Mouse (Mus musculus) kidney, adult 2 months (tissue): ENCODE data around the gene Cep131. TPM values are rescaled to one million over a fixed set of nuclear protein-coding genes. Genes with fewer than 3 reads are reported as not detected.
A peak's percentile ranks its signal among the peaks of the same experiment; 100 is the strongest.

Source experiments
- DNase-seq: peaks from one replicate; pipeline ENCODE4 v3.0.0; 2021
- H3K27ac ChIP-seq: fragments of 200-500 bp; 2 replicates; pipeline ENCODE4 v1.5.1; 2012; ENCODE audit warnings: low read depth, low read length, control low read depth, inconsistent platforms; ENCODE audit not compliant: insufficient read depth
- H3K27me3 ChIP-seq: fragments of 200-500 bp; replicated peaks from 2 replicates; pipeline ENCODE4 v1.6.1; 2012; ENCODE audit warnings: mild to moderate bottlenecking, moderate library complexity, low read length, inconsistent platforms; ENCODE audit not compliant: control insufficient read depth, insufficient read depth
- H3K36me3 ChIP-seq: fragments of 200-500 bp; 2 replicates; pipeline ENCODE4 v1.6.1; 2012; ENCODE audit warnings: mild to moderate bottlenecking, moderate library complexity, low read length, inconsistent platforms; ENCODE audit not compliant: control insufficient read depth, insufficient read depth
- H3K4me1 ChIP-seq: fragments of 200-500 bp; 2 replicates; pipeline ENCODE4 v1.6.1; 2011; ENCODE audit warnings: low read length; ENCODE audit not compliant: control insufficient read depth, insufficient read depth
- H3K4me3 ChIP-seq: fragments of 200-500 bp; 2 replicates; pipeline ENCODE4 v1.5.1; 2011; ENCODE audit warnings: mild to moderate bottlenecking, low read depth, low read length, control low read depth; ENCODE audit not compliant: insufficient read depth
- CTCF ChIP-seq: fragments of 200-500 bp; conservative IDR thresholded peaks from 2 replicates; pipeline ENCODE4 v1.5.1; 2011; ENCODE audit warnings: low read depth, mild to moderate bottlenecking, control low read depth, low read length, moderate library complexity, mixed read lengths; ENCODE audit not compliant: insufficient read depth, insufficient read length
- POLR2A ChIP-seq: fragments of 200-500 bp; IDR thresholded peaks from one replicate; pipeline ENCODE4 v1.6.1; 2011; ENCODE audit warnings: low read depth, low read length, control low read depth
- WGBS: fragments of 180-500 bp; shearing (Covaris S2); methylation state at CpG from one replicate; pipeline ENCODE4 v1.1.7; 2018; 5-methylcytosine and 5-hydroxymethylcytosine counted together
- polyA plus RNA-seq: library from polyadenylated mRNA; depleted of rRNA; stranded (reverse); fragments of >200 nt; gene quantifications from 2 replicates; pipeline ENCODE4 v1.2.3, GENCODE M21; 2012

Gene Cep131
- polyA plus RNA-seq, 1 experiment = 5.8 TPM

DNA sequence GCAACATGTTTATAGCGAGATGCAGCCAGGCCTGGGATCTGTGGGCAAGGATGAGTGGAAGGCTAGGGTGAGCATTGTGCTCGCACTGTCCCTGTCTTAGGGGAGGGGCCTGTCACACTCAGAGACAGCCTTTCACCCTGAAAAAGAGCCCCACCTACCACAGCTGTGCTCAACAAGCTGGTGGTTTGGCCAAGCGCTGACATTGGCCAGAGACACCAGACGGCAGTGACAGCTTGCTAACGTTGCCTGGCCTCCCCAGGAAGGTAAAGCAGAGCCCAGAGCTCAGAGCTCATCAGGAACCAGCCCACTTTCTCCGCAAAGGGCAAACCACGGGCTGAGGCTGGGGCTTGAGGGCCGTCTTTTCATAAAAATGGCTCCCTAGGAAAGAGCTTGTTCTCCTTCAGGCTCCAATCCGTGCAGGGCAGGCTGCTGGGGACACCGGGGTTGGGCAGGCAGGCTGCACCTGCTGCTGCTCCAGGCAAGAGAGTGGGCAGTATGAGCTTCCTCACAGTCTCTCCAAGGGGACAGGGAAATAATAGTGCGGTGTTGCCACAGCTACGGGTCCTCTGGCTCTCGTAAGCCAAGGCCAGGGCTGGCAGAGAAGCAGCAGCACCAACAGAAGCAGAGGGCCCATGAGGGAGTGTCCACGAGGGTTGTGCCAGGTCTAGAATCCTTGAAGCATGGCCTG, 35.4 kb downstream of the Cep131 start:
- Histone ChIP-seq H3K4me1 (no peaks in the 10 kb centered on the region), H3K27ac (no peak overlapping the region), H3K27me3 (no peaks in the 10 kb centered on the region), H3K36me3 (no peaks in the 10 kb centered on the region), H3K4me3 (no peak overlapping the region)
- no peak for DNase-seq
- no peak for TF ChIP-seq POLR2A
- TF ChIP-seq CTCF = no peak
- WGBS = 71% methylated on average over 14 of the region's 14 CpGs

DNA sequence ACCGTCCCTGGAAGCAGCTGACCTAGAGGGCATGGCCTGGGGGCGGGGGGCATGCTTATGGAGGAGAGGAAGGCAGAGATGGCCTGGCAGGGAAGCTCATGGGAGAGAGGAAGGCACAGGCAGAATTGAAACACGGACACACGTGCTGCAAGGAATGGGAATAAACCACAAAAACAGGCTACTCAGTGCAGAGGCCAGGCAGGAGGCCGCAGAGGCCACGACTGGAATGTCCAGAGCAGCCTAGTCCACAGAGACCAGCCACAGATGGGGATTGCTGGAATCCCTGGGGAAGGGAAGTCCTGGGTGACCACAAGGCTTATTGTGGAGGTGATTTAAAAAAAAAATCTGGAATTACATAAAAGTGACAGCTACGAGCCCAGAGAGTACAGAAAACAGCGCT, 37.6 kb downstream of the Cep131 start:
- Histone ChIP-seq H3K27me3 (no peaks in the 10 kb centered on the region), H3K4me3 (no peak overlapping the region), H3K36me3 (no peaks in the 10 kb centered on the region), H3K27ac (no peak overlapping the region), H3K4me1 (no peaks in the 10 kb centered on the region)
- 82% methylated on average over 8 of the region's 8 CpGs for WGBS
- DNase-seq = peak; percentile 66
- TF ChIP-seq POLR2A = no peak
- no peak for TF ChIP-seq CTCF

DNA sequence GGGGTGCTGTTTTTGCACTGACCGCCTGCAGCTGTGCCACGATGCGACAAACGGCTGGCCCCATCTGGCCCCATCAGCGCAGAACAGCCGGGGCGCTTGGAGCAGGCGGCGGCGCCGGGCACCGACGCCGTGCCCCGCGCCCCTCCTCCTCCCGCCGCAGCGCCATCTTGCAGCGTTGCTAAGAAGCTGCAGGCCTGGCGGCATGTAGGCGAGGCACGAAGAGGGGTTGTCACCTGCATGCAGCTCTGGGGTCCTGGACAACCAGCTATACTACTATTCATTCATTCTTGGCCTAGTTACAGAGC, 38.4 kb downstream of the Cep131 start:
- Histone ChIP-seq H3K36me3 (no peaks in the 10 kb centered on the region), H3K27ac (no peak overlapping the region), H3K4me3 (no peak overlapping the region), H3K27me3 (no peaks in the 10 kb centered on the region), H3K4me1 (no peaks in the 10 kb centered on the region)
- 27% methylated on average over 23 of the region's 23 CpGs for WGBS
- TF ChIP-seq POLR2A = no peak
- TF ChIP-seq CTCF = no peak
- no peak for DNase-seq

DNA sequence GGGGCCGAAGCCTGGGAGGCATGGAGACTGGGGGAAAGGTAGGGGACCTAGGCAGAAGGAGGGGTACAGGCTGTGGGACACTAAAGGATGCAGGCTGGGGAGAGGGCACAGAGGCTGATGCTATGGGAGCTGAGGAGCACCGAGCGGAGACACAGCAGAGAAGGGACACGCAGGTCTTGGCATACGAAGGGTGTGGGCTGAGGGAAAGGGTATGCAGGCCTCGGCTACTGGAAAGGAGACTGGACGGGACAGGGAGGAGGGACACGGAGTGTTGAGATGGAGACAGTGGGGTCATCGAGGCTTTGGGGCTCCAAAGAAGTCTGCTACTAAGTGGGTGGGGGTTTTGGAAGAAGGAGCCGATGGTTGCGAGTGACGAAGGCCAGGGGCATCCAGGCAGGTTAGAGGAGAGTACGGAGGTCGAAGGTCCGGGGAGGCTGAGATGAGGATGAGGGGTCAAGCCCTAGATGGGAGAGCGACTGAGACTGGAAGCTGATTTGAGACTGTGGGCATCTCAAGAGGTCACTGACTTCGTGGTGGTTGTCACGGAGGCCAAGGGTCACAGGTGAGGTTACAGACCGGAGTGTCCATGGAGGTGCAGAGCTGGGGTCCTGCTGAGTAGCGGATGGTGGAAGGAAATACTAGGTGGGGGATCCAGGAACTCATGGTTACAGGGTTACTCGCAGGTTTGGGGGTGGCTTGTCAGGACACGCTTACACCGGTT, 38.9 kb downstream of the Cep131 start:
- Histone ChIP-seq H3K4me3 (peak overlapping the region; percentile 50; the same call in 1 of the 2 replicates), H3K27ac (no peak overlapping the region), H3K27me3 (no peaks in the 10 kb centered on the region), H3K36me3 (no peaks in the 10 kb centered on the region), H3K4me1 (no peaks in the 10 kb centered on the region)
- DNase-seq = no peak
- WGBS = 30% methylated on average over 23 of the region's 23 CpGs
- TF ChIP-seq POLR2A (no peak), CTCF (no peak)

DNA sequence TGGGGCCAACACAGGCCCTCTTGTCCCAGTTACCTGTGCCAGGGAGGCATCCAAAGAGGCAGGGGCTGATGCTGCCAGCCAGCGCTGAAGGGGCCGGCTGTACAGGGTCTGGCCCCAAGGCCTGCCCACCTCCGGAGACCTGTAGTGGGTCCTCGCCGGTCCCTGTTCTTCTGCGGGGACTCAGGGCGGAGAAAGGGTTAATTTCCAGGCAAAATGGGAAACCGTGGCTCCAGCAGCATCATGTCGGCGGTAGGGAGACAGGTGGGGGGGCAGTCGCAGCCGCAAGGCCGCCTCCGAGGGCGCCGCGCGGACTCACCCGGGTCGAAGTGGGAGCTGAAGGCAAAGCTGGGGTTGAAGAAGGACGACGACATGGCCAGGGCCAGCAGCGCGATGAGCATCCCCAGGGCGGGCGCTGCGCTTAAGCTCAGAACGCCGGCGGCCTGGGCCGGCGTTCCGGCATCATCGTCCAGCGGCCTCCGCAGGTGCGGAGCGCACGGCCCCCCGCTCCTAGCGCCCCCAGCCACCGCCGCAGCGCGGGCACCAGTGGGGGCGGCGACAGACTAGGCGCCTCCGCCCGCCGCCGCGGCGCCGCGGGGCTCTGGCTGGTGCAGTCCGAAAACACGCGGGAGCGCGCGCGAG, 40.0 kb downstream of the Cep131 start, which contains the start of gene Aatk:
TSS of gene Aatk (minus strand) at position 615 of the 639 bp plus-strand sequence.
- H3K27me3 ChIP-seq = no peaks in the 10 kb centered on the region
- no peak for TF ChIP-seq POLR2A
- TF ChIP-seq CTCF = no peak
- no peak within 1 kb of the TSS for H3K27ac ChIP-seq
- no peak for DNase-seq
- no peaks in the 10 kb centered on the region for H3K4me1 ChIP-seq
- H3K36me3 ChIP-seq = no peaks in the 10 kb centered on the region
- peak within 1 kb of the TSS; percentile 50 for H3K4me3 ChIP-seq
- WGBS = 5% methylated on average over 63 of the region's 63 CpGs

DNA sequence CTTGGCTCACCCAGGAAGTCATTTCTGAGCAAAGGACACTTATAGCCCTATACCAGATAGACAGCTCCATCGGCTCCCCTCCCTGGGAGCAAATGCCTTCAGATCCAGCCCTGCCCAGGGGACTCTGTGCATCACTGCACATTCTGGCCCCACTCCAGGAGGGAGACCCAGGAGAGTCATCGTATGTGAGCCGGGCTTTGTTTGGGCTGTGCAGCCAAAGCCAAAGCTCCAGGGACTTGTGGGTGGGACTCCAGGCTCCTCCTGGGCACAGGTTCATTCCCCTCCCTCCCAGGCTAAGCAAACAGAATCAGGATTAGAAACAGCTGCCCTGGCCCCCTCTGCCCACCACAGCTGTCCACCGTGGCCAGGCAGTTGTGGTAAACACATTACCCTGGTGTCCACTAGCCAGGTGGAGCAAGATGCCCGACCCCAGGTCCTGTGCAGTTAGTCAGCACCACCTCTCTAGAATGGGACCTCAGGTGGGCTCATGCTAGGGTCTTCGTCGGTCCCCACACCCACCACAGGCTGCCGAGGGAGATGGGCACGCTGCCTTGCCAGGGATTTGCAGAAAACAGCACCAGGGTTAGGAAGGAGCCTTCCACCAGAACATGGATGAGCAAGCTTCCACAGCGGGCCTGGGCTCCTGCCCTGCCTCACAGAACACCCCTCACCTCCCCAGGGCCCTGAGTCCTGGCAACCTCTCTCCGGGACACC, 40.6 kb downstream of the Cep131 start:
- H3K27ac ChIP-seq = no peak overlapping the region
- no peaks in the 10 kb centered on the region for H3K4me1 ChIP-seq
- no peak for TF ChIP-seq CTCF
- no peak for TF ChIP-seq POLR2A
- DNase-seq = no peak
- H3K36me3 ChIP-seq = no peaks in the 10 kb centered on the region
- WGBS = 56% methylated on average over 11 of the region's 11 CpGs
- H3K4me3 ChIP-seq = peak overlapping the region; percentile 50; the same call in 1 of the 2 replicates
- no peaks in the 10 kb centered on the region for H3K27me3 ChIP-seq

DNA sequence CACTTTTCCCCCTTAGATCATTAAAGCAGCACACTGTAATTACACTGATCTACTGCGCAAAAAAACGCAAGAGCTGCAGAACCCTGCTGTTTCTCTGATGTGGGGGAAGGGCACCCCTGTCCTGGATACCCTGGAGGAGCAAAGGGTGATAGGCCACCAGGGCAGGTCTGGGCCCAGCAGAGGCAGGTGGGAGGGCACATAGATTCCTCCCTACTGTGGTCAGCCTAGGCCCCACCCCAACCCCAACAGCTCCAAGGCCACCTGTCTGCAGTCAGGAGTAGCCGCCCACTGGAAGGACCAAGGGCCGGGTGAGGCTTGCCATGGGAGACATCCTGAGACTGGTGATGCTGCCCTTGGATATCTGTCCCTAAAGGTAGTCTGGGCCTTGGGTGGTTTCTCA, 41.3 kb downstream of the Cep131 start:
- Histone ChIP-seq H3K27me3 (no peaks in the 10 kb centered on the region), H3K4me1 (no peaks in the 10 kb centered on the region), H3K36me3 (no peaks in the 10 kb centered on the region), H3K4me3 (no peak overlapping the region), H3K27ac (no peak overlapping the region)
- TF ChIP-seq CTCF (no peak), POLR2A (no peak)
- no peak for DNase-seq
- 79% methylated on average over 4 of the region's 4 CpGs for WGBS
